Mouse (Mus musculus) forebrain, embryonic 10.5 days (tissue): ENCODE measurements at regions not wholly inside any gene's neighbourhood (a gene's known extent, or its start where the extent isn't known, plus 50 kb on each side); places are given as distances from the start of the nearest gene placed in this dataset.

Source experiments
- DNase-seq: peaks from one replicate; pipeline ENCODE4 v3.0.0-alpha.2; 2017; ENCODE audit warnings: low spot score; ENCODE audit errors: extremely low spot score
- H3K27ac ChIP-seq: fragments of 300-500 bp; sonication (generic); 2 replicates; pipeline ENCODE4 v1.5.1; 2016; ENCODE audit warnings: mild to moderate bottlenecking
- H3K27me3 ChIP-seq: fragments of 300-500 bp; sonication (generic); 2 replicates; pipeline ENCODE4 v1.6.1; 2016; ENCODE audit warnings: mild to moderate bottlenecking; ENCODE audit not compliant: poor library complexity, severe bottlenecking
- H3K36me3 ChIP-seq: fragments of 300-500 bp; sonication (generic); replicated peaks from 2 replicates; pipeline ENCODE4 v1.6.1; 2016; ENCODE audit warnings: mild to moderate bottlenecking, moderate library complexity
- H3K4me1 ChIP-seq: fragments of 300-500 bp; sonication (generic); 2 replicates; pipeline ENCODE4 v1.6.1; 2016
- H3K4me3 ChIP-seq: fragments of 300-500 bp; sonication (generic); 2 replicates; pipeline ENCODE4 v1.5.1; 2016; ENCODE audit warnings: mild to moderate bottlenecking, moderate library complexity
- H3K9me3 ChIP-seq: fragments of 300-500 bp; sonication (generic); 2 replicates; pipeline ENCODE4 v1.6.1; 2016; ENCODE audit warnings: mild to moderate bottlenecking, moderate library complexity
- WGBS: fragments of 180-500 bp; shearing (Covaris S2); methylation state at CpG from one replicate; pipeline ENCODE4 v1.1.7; 2016; 5-methylcytosine and 5-hydroxymethylcytosine counted together

GRCm38 (mm10) chr5:147794711-147795532, 65.3 kb upstream of the Pomp start:
- Histone ChIP-seq H3K9me3 (peaks cover 11% of the 10 kb centered on the region; the same call in 1 of the 2 replicates), H3K4me3 (no peak overlapping the region), H3K4me1 (no peaks in the 10 kb centered on the region), H3K27me3 (no peaks in the 10 kb centered on the region), H3K36me3 (no peaks in the 10 kb centered on the region), H3K27ac (no peak overlapping the region)
- no peak for DNase-seq
- 84% methylated on average over 17 of the region's 17 CpGs for WGBS

GRCm38 (mm10) chr5:147793059-147793458, 67.2 kb upstream of the Pomp start:
- H3K9me3 ChIP-seq: peaks cover 11% of the 10 kb centered on the region; the same call in 1 of the 2 replicates
- no peaks in the 10 kb centered on the region for H3K36me3 ChIP-seq
- H3K27me3 ChIP-seq: no peaks in the 10 kb centered on the region
- DNase-seq: no peak
- H3K27ac ChIP-seq: no peak overlapping the region
- H3K4me3 ChIP-seq: no peak overlapping the region
- H3K4me1 ChIP-seq: no peaks in the 10 kb centered on the region
- 82% methylated on average over 9 of the region's 9 CpGs for WGBS

DNA sequence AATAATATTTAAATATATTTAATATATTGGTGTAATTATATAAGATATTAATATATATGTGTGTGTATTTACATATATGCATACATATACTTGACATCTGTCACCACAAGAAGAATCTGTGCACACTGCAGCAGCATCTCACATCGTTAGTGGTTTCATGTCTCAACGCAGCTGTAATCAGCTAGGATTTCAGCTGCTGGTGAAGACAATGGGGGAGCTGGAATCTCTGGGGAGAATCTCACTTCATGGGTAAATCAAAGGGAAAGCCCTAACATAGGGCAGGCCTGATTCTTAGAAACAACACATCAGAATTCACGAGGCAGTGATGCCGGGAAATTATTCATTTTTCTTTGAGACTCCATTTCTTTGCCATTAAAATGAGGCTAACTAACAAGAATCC, 66.8 kb upstream of the Flt1 start:
- DNase-seq: no peak
- WGBS: 80% methylated on average over 4 of the region's 4 CpGs
- Histone ChIP-seq H3K4me3 (no peak overlapping the region), H3K36me3 (no peaks in the 10 kb centered on the region), H3K27me3 (no peaks in the 10 kb centered on the region), H3K9me3 (peaks cover 7% of the 10 kb centered on the region; the same call in 1 of the 2 replicates), H3K4me1 (no peaks in the 10 kb centered on the region), H3K27ac (no peak overlapping the region)

DNA sequence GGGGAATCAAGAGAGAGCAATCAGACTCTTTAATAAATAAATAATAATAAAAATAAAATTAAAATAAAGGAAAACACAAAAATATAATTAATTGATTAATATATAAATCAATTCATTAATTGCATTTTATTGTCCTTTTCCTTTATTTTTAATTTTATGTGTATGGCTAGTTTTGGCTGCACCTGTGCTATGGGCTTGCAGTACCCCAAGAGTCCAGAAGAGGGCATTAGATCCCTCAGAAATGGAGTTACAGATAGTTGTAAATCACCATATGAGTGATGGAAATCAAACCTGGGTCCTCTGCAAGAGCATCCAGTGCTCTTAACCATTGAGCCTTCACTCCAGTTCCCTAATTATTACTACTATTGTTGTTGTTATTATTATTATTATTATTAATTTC, 65.3 kb upstream of the Flt1 start:
- no peaks in the 10 kb centered on the region for H3K4me1 ChIP-seq
- H3K36me3 ChIP-seq: no peaks in the 10 kb centered on the region
- no peak overlapping the region for H3K4me3 ChIP-seq
- H3K27ac ChIP-seq: no peak overlapping the region
- no peak for DNase-seq
- no peaks in the 10 kb centered on the region for H3K27me3 ChIP-seq
- no peaks in the 10 kb centered on the region; the same call in 1 of the 2 replicates for H3K9me3 ChIP-seq

- H3K27ac ChIP-seq: no peak overlapping the region
- no peaks in the 10 kb centered on the region for H3K27me3 ChIP-seq
- H3K36me3 ChIP-seq: no peaks in the 10 kb centered on the region
- WGBS: 80% methylated on average over 6 of the region's 6 CpGs
- H3K4me3 ChIP-seq: no peak overlapping the region
- H3K4me1 ChIP-seq: no peaks in the 10 kb centered on the region
- no peaks in the 10 kb centered on the region; the same call in 1 of the 2 replicates for H3K9me3 ChIP-seq
- DNase-seq: no peak
Observed at GRCm38 (mm10) chr5:147788496-147788895, 62.7 kb upstream of the Flt1 start.

DNA sequence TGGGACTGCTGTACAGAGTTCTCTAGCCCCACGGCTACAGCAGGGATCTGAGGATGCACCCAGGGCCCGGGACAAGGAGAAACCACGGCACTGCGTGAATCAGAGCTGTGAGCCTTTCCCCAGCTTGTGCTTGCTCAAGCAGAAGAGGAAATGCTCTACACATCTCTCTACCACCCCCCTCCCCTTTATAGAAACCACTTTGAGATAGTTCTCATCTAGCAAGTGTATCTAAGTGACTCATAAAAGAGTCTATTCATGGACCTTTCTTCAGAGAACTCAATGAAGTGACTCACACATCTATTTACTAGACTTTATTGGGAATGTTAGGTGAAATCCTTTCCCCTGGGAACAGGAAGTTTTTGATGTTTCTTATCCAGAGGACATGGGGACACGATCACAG, 61.0 kb upstream of the Flt1 start:
- 80% methylated on average over 5 of the region's 5 CpGs for WGBS
- Histone ChIP-seq H3K9me3 (no peaks in the 10 kb centered on the region; the same call in 1 of the 2 replicates), H3K36me3 (no peaks in the 10 kb centered on the region), H3K4me1 (peaks cover 12% of the 10 kb centered on the region), H3K27me3 (no peaks in the 10 kb centered on the region), H3K4me3 (no peak overlapping the region), H3K27ac (no peak overlapping the region)
- no peak for DNase-seq

GRCm38 (mm10) chr5:147784159-147784558, 58.3 kb upstream of the Flt1 start:
- Histone ChIP-seq H3K4me1 (peaks cover 12% of the 10 kb centered on the region), H3K36me3 (no peaks in the 10 kb centered on the region), H3K27ac (no peak overlapping the region), H3K27me3 (no peaks in the 10 kb centered on the region), H3K9me3 (no peaks in the 10 kb centered on the region), H3K4me3 (no peak overlapping the region)
- WGBS: 92% methylated on average over 9 of the region's 9 CpGs
- no peak for DNase-seq

- H3K27me3 ChIP-seq: no peaks in the 10 kb centered on the region
- no peaks in the 10 kb centered on the region for H3K9me3 ChIP-seq
- no peak for DNase-seq
- H3K36me3 ChIP-seq: no peaks in the 10 kb centered on the region
- H3K4me1 ChIP-seq: peaks cover 12% of the 10 kb centered on the region
- no peak overlapping the region for H3K4me3 ChIP-seq
- H3K27ac ChIP-seq: no peak overlapping the region
- 75% methylated on average over 4 of the region's 4 CpGs for WGBS
Observed at GRCm38 (mm10) chr5:147783476-147783875, 57.7 kb upstream of the Flt1 start.

- 47% methylated on average over 7 of the region's 7 CpGs for WGBS
- H3K36me3 ChIP-seq: no peaks in the 10 kb centered on the region
- H3K9me3 ChIP-seq: no peaks in the 10 kb centered on the region
- H3K4me3 ChIP-seq: no peak overlapping the region
- 0 out of 2 replicates have a peak overlapping the region, but pooled peaks have one; percentile 40 for H3K27ac ChIP-seq
- H3K4me1 ChIP-seq: peaks cover 19% of the 10 kb centered on the region
- DNase-seq: no peak
- no peaks in the 10 kb centered on the region for H3K27me3 ChIP-seq
Observed at GRCm38 (mm10) chr5:147782761-147783160, 57.0 kb upstream of the Flt1 start.

DNA sequence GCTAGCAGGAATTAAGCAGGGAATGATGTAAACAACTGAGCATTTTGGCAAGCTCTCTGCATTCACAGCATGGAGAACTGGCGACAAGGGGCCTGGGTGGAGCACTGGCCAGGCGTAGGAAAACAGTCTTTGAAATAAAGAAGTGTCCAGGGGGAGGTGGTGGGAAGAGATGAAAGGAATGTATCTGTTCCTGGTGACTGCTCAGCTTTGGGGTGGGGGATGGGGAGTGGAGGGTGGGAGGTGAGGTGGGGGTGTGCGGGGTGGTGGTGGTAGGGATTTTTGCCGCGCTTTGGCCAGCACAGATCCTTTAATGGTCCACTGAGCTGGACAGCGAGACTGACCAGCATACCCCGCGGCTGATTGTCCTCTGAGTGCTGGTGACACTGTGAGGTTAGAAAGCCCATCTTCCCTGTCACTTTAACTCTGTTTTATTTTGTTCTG, 56.5 kb upstream of the Flt1 start:
- DNase-seq: no peak
- Histone ChIP-seq H3K27ac (0 out of 2 replicates have a peak overlapping the region, but pooled peaks have one; percentile 40), H3K4me1 (peaks cover 23% of the 10 kb centered on the region), H3K9me3 (no peaks in the 10 kb centered on the region), H3K4me3 (no peak overlapping the region), H3K36me3 (no peaks in the 10 kb centered on the region), H3K27me3 (no peaks in the 10 kb centered on the region)
- 12% methylated on average over 8 of the region's 8 CpGs for WGBS

DNA sequence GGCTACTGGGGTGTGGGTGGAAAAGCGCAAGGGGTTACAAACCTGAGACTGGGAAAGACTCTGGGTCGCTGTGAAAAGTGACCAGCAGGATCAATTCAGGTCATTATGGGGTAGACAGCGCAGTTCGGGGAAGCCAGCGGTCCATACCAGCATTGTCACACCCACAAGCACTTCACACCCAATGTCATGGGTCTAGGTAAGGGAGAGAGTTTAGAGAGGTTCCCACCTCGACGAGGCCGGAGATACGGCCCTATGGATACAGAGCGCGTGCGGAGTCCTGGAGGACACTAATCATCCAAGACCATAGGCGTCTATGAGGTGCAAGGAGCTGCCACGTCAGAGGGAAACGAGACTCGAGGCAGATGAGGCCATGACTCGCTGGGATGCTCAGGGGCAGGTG, 55.4 kb upstream of the Flt1 start:
- DNase-seq: no peak
- no peak overlapping the region for H3K4me3 ChIP-seq
- H3K27ac ChIP-seq: no peak overlapping the region
- peaks cover 23% of the 10 kb centered on the region for H3K4me1 ChIP-seq
- 96% methylated on average over 17 of the region's 17 CpGs for WGBS
- no peaks in the 10 kb centered on the region for H3K27me3 ChIP-seq
- no peaks in the 10 kb centered on the region for H3K36me3 ChIP-seq
- H3K9me3 ChIP-seq: no peaks in the 10 kb centered on the region

DNA sequence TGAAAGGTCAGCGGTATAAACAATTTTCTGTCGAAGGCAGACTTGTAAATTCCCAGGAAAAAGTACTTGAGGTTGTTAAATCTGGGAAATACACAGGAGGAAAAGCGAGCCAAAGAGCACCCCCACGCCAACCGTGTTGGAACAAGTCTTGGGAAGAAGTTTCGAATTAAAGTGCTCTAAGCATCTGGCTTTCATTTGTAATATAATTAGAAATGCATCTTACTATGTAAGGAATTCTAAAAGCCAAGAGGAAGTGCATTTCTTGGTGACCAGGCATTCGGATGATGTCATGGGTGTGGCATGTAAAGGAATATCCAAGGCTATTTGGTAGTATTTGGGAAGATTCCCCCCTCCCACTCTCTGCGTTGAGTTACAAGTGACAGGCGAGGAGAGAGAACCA, 52.7 kb upstream of the Flt1 start:
- Histone ChIP-seq H3K4me3 (no peak overlapping the region), H3K4me1 (peaks cover 23% of the 10 kb centered on the region), H3K27ac (peak overlapping the region; percentile 74; the same call in 1 of the 2 replicates), H3K9me3 (no peaks in the 10 kb centered on the region), H3K36me3 (no peaks in the 10 kb centered on the region), H3K27me3 (no peaks in the 10 kb centered on the region)
- DNase-seq: no peak
- 71% methylated on average over 9 of the region's 9 CpGs for WGBS
